Mouse (Mus musculus): ENCODE results near the gene Efcab3.
A peak's percentile ranks its signal among the peaks of the same experiment; 100 is the strongest.
"Not testable (repeated sequence)": the region's sequence is repeated elsewhere in the genome, so short reads cannot be mapped to it uniquely, and the experiment has no call there.

The Efcab3 gene

GRCm38 (mm10) chr11:105063292-105063691 lies at the start of gene Efcab3:
TSS of gene Efcab3 (plus strand) at chr11:105063592.
- no peak for DNase-seq (ENCODE audit: low read depth, low spot score)

GRCm38 (mm10) chr11:105021071-105021470 lies 42.3 kb upstream of the Efcab3 start:
- DNase-seq (ENCODE audit: low read depth, low spot score), result peak; percentile 76

- DNase-seq (ENCODE audit: low read depth, low spot score), result no peak
Measured at GRCm38 (mm10) chr11:105028744-105029348, 34.5 kb upstream of the Efcab3 start.

- no peak for DNase-seq (ENCODE audit: low read depth, low spot score)
Measured at GRCm38 (mm10) chr11:105029525-105029924, 33.9 kb upstream of the Efcab3 start.

- DNase-seq (ENCODE audit: low read depth, low spot score), result no peak
Measured at GRCm38 (mm10) chr11:105030229-105030628, 33.2 kb upstream of the Efcab3 start.

GRCm38 (mm10) chr11:105031103-105031502 lies 32.3 kb upstream of the Efcab3 start:
- no peak for DNase-seq (ENCODE audit: low read depth, low spot score)

GRCm38 (mm10) chr11:105035081-105035480 lies 28.3 kb upstream of the Efcab3 start:
- DNase-seq (ENCODE audit: low read depth, low spot score), result no peak

GRCm38 (mm10) chr11:105112448-105112847 lies 49.1 kb downstream of the Efcab3 start:
- peak; percentile 30 for DNase-seq (ENCODE audit: low read depth, low spot score)

GRCm38 (mm10) chr11:105117814-105118213 lies 54.4 kb downstream of the Efcab3 start:
- no peak for DNase-seq (ENCODE audit: low read depth, low spot score)

GRCm38 (mm10) chr11:105120551-105121061 lies 57.2 kb downstream of the Efcab3 start:
- DNase-seq (ENCODE audit: low read depth, low spot score), result no peak

GRCm38 (mm10) chr11:105121792-105122191 lies 58.4 kb downstream of the Efcab3 start:
- DNase-seq (ENCODE audit: low read depth, low spot score), result not testable (repeated sequence)

GRCm38 (mm10) chr11:105123986-105124385 lies 60.6 kb downstream of the Efcab3 start:
- peak; percentile 87 for DNase-seq (ENCODE audit: low read depth, low spot score)

- DNase-seq (ENCODE audit: low read depth, low spot score), result peak; percentile 93
Measured at GRCm38 (mm10) chr11:105125735-105126519, 62.5 kb downstream of the Efcab3 start, which contains the start of gene Mettl2. TSS of gene Mettl2 (plus strand) at chr11:105126425.

GRCm38 (mm10) chr11:105126520-105127029 lies 63.2 kb downstream of the Efcab3 start:
- DNase-seq (ENCODE audit: low read depth, low spot score), result no peak

- no peak for DNase-seq (ENCODE audit: low read depth, low spot score)
Measured at GRCm38 (mm10) chr11:105135692-105136091, 72.3 kb downstream of the Efcab3 start.

GRCm38 (mm10) chr11:105137255-105137654 lies 73.9 kb downstream of the Efcab3 start:
- not testable (repeated sequence) for DNase-seq (ENCODE audit: low read depth, low spot score)

GRCm38 (mm10) chr11:105140512-105140911 lies 77.1 kb downstream of the Efcab3 start:
- not testable (repeated sequence) for DNase-seq (ENCODE audit: low read depth, low spot score)

- DNase-seq (ENCODE audit: low read depth, low spot score), result no peak
Measured at GRCm38 (mm10) chr11:105141115-105141514, 77.7 kb downstream of the Efcab3 start.

GRCm38 (mm10) chr11:105143564-105143963 lies 80.2 kb downstream of the Efcab3 start:
- no peak for DNase-seq (ENCODE audit: low read depth, low spot score)

- DNase-seq (ENCODE audit: low read depth, low spot score), result no peak
Measured at GRCm38 (mm10) chr11:105144084-105144483, 80.7 kb downstream of the Efcab3 start.

- no peak for DNase-seq (ENCODE audit: low read depth, low spot score)
Measured at GRCm38 (mm10) chr11:105144508-105145210, 81.3 kb downstream of the Efcab3 start.

GRCm38 (mm10) chr11:105145211-105145610 lies 81.8 kb downstream of the Efcab3 start:
- DNase-seq (ENCODE audit: low read depth, low spot score), result no peak

All from ES-CJ7 (cell line).